In genomic region chr11:4553274-4554063, GRCm38 (mm10) we compare ENCODE assay signal across 22 mouse cellular contexts. TPM values are rescaled to one million over a fixed set of nuclear protein-coding genes. Genes with fewer than 3 reads are reported as not detected.
DNase-seq lines count a peak whose midpoint lies in the region; ATAC-seq and TF ChIP-seq lines count a peak whose summit lies in the region.
"Had no signal": no experiment of that assay in that cellular context is flagged by ENCODE, and none has a peak within 500 bp of the region (broad histone marks: within the 10 kb centered on the region; RNA-seq: fewer than 3 reads in every experiment).

No protein-coding gene starts in this region.

- H3K27ac ChIP-seq in heart, adult 2 months, result no peak overlapping the region
- peak overlapping the region; percentile 93 for H3K27ac ChIP-seq in liver, embryonic 15.5 days (replicated peaks)
- no peak overlapping the region for H3K27ac ChIP-seq in hindbrain, embryonic 10.5 days
- H3K27ac ChIP-seq: embryonic facial prominence, embryonic 13.5 days; forebrain, embryonic 13.5 days; limb, embryonic 12.5 days; lung, embryonic 15.5 days; neural tube, embryonic 12.5 days had no signal

- H3K36me3 ChIP-seq in heart, adult 2 months (ENCODE audit: control insufficient read depth, insufficient read depth, low read length), result peaks cover 4% of the 10 kb centered on the region
- H3K36me3 ChIP-seq in liver, embryonic 15.5 days (replicated peaks), result peaks cover 5% of the 10 kb centered on the region; the same call in 1 of the 2 replicates
- no peaks in the 10 kb centered on the region for H3K36me3 ChIP-seq in hindbrain, embryonic 10.5 days
- H3K36me3 ChIP-seq: embryonic facial prominence, embryonic 13.5 days; limb, embryonic 12.5 days; lung, embryonic 15.5 days; neural tube, embryonic 12.5 days had no signal

- no peaks in the 10 kb centered on the region for H3K9me3 ChIP-seq in liver, embryonic 15.5 days (replicated peaks)
- no peaks in the 10 kb centered on the region for H3K9me3 ChIP-seq in hindbrain, embryonic 10.5 days
- H3K9me3 ChIP-seq: embryonic facial prominence, embryonic 13.5 days; forebrain, embryonic 13.5 days; limb, embryonic 12.5 days; lung, embryonic 15.5 days; neural tube, embryonic 12.5 days had no signal

- WGBS in heart, adult 2 months, result 77% methylated on average over 2 of the region's 2 CpGs
- WGBS in liver, embryonic 15.5 days (ENCODE audit: insufficient replicate concordance), result 22% methylated on average over 2 of the region's 2 CpGs
- 85% methylated on average over 2 of the region's 2 CpGs for WGBS in hindbrain, embryonic 10.5 days

- no peaks in the 10 kb centered on the region for H3K27me3 ChIP-seq in heart, adult 2 months (ENCODE audit: control insufficient read depth, insufficient read depth, low read length)
- H3K27me3 ChIP-seq in liver, embryonic 15.5 days, result no peaks in the 10 kb centered on the region
- H3K27me3 ChIP-seq in hindbrain, embryonic 10.5 days (ENCODE audit: insufficient read depth, poor library complexity, severe bottlenecking), result no peaks in the 10 kb centered on the region
- H3K27me3 ChIP-seq: CH12.LX; embryonic facial prominence, embryonic 13.5 days; forebrain, embryonic 13.5 days; limb, embryonic 12.5 days; lung, embryonic 15.5 days; neural tube, embryonic 12.5 days had no signal

- no peak for TF ChIP-seq POLR2A in heart, adult 2 months (IDR thresholded peaks at IDR 0.05; ENCODE audit: insufficient read depth, low read depth, low read length)

- H3K4me1 ChIP-seq in heart, adult 2 months (ENCODE audit: control insufficient read depth, insufficient read depth, low read length), result peaks cover 3% of the 10 kb centered on the region
- H3K4me1 ChIP-seq in liver, embryonic 15.5 days (replicated peaks), result peaks cover 71% of the 10 kb centered on the region
- no peaks in the 10 kb centered on the region for H3K4me1 ChIP-seq in hindbrain, embryonic 10.5 days (replicated peaks)
- H3K4me1 ChIP-seq: embryonic facial prominence, embryonic 13.5 days; forebrain, embryonic 13.5 days; lung, embryonic 15.5 days; neural tube, embryonic 12.5 days had no signal

- peaks cover 4% of the 10 kb centered on the region for H3K79me2 ChIP-seq in heart, adult 2 months (replicated peaks; ENCODE audit: control insufficient read depth, insufficient read depth, low read length)

- DNase-seq in heart, adult 11 months, result peak; percentile 36
- no peak for DNase-seq in heart, adult 2 months
- peak; percentile 40 for DNase-seq in MEL-GATA-1-ER (ENCODE audit: extremely low read depth, low read depth)
- no peak for DNase-seq in frontal cortex, postnatal 36 days (ENCODE audit: low spot score in 2 of 2)
- no peak for DNase-seq in hindbrain, embryonic 10.5 days (ENCODE audit: low spot score)
- DNase-seq in lung, postnatal 25 days (ENCODE audit: low spot score), result no peak
- DNase-seq: adrenal gland, postnatal 10 days; cerebellum, adult 9-10 months; heart, postnatal 10 days; kidney, adult 11 months; kidney, postnatal 14 days; right cerebral cortex, postnatal 14 days; thymus, adult 18-20 months had no signal

- no peak overlapping the region for H3K9ac ChIP-seq in heart, adult 2 months (ENCODE audit: low read depth, low read length)
- H3K9ac ChIP-seq in liver, embryonic 15.5 days, result peak overlapping the region; percentile 35; the same call in 1 of the 2 replicates
- H3K9ac ChIP-seq: embryonic facial prominence, embryonic 13.5 days; forebrain, embryonic 13.5 days; limb, embryonic 12.5 days; lung, embryonic 15.5 days; neural tube, embryonic 12.5 days had no signal

- intact Hi-C loops in heart, adult 2 months (cut with DNase I), result no loop called here

- peak; percentile 92 for ATAC-seq in erythroblast, adult 5-6 weeks (replicated peaks; ENCODE audit: low FRiP score, poor library complexity, severe bottlenecking)
- peak; percentile 93 for ATAC-seq in liver, embryonic 15.5 days (ENCODE audit: insufficient read depth)
- ATAC-seq: forebrain, embryonic 13.5 days; hindbrain, embryonic 16.5 days had no signal

- H3K4me2 ChIP-seq in liver, embryonic 15.5 days, result peak overlapping the region; percentile 46
- H3K4me2 ChIP-seq: embryonic facial prominence, embryonic 13.5 days; forebrain, embryonic 13.5 days; limb, embryonic 12.5 days; lung, embryonic 15.5 days; neural tube, embryonic 12.5 days had no signal

- TF ChIP-seq EP300 in heart, adult 2 months (IDR thresholded peaks at IDR 0.05; ENCODE audit: insufficient read depth, low read depth, low read length), result no peak

- TF ChIP-seq CTCF in heart, adult 2 months (IDR thresholded peaks at IDR 0.05), result no peak

- no peak overlapping the region for H3K4me3 ChIP-seq in heart, adult 2 months
- 0 out of 2 replicates have a peak overlapping the region, but pooled peaks have one; percentile 6 for H3K4me3 ChIP-seq in liver, embryonic 15.5 days (replicated peaks)
- no peak overlapping the region for H3K4me3 ChIP-seq in hindbrain, embryonic 10.5 days
- H3K4me3 ChIP-seq: embryonic facial prominence, embryonic 13.5 days; forebrain, embryonic 13.5 days; limb, embryonic 12.5 days; lung, embryonic 15.5 days; neural tube, embryonic 12.5 days had no signal

RNA-seq across cellular contexts. Expression of gene Mtmr3, which starts 41.2 kb away (rescaled TPM):
- 10 to 100 TPM; 43.9 to 50.8 TPM for total RNA-seq in heart, adult 2 months (2021)
- 24.4 and 37.5 TPM in 2 replicates for polyA plus RNA-seq in heart, adult 2 months (2012; rRNA removed)
- 203 and 214 TPM in 2 replicates for total RNA-seq in erythroblast, adult 5-6 weeks (2015; ENCODE audit: low replicate concordance)
- 462 and 508 TPM in 2 replicates for total RNA-seq in erythroblast, adult 5-6 weeks (2017; ENCODE audit: low replicate concordance)
- polyA plus RNA-seq in liver, embryonic 15.5 days (2015; fragmentation: Nextera tagmentation; extraction: Ambion mirVana), result 32.5 and 36.6 TPM in 2 replicates
- 28.1 and 31.7 TPM in 2 replicates for polyA plus RNA-seq in hindbrain, embryonic 10.5 days (2016; fragmentation: Nextera tagmentation; extraction: Ambion mirVana)

Comparison
In these comparisons a context has a peak if more than half of its experiments do, and no peak if none do; other contexts are left out.
1. DNase-seq: peak in heart, adult 11 months (single experiment) and MEL-GATA-1-ER (single experiment); none in heart, adult 2 months (0 of 2), frontal cortex, postnatal 36 days (0 of 2), hindbrain, embryonic 10.5 days (single experiment) and lung, postnatal 25 days (single experiment).